Mouse (Mus musculus) liver, embryonic 14.5 days (tissue): ENCODE results near the gene Mxra7.

Experiments
- CTCF ChIP-seq: IDR thresholded peaks from 2 replicates; pipeline ENCODE4 v1.5.1; 2016; ENCODE audit warnings: antibody characterized with exemption, low read depth, control low read depth
- EP300 ChIP-seq: IDR thresholded peaks from 2 replicates; pipeline ENCODE4 v1.6.1; 2016; ENCODE audit warnings: antibody characterized with exemption, low read depth

- TF ChIP-seq CTCF (no peak), EP300 (no peak)
Observed at GRCm38 (mm10) chr11:116822626-116823025, 5.2 kb downstream of the Mxra7 start.
